Mouse (Mus musculus) adrenal gland, adult 2 months (tissue): ENCODE measurements around the gene Cacng5. TPM values are rescaled to one million over a fixed set of nuclear protein-coding genes. Genes with fewer than 3 reads are reported as not detected.
A peak's percentile ranks its signal among the peaks of the same experiment; 100 is the strongest.

Experiments
- DNase-seq: peaks from one replicate; pipeline ENCODE4 v3.0.0; 2021
- long read RNA-seq: library from polyadenylated mRNA; stranded (forward); transcript quantifications from one replicate; pipeline ENCODE4 v2.0.0, GENCODE M21; 2021
- polyA plus RNA-seq: library from polyadenylated mRNA; depleted of rRNA; stranded (reverse); fragments of >200 nt; gene quantifications from 2 replicates; pipeline ENCODE4 v1.2.3, GENCODE M21; 2012; rRNA removed
- total RNA-seq, 2 experiments: library from RNA; stranded (reverse); gene quantifications; 2 replicates each; pipeline ENCODE4 v1.2.3; 2021

Cacng5 gene
- total RNA-seq (under 1 TPM; 0.14 to 0.17 TPM), polyA plus RNA-seq (0.12 and 0.29 TPM in 2 replicates)
- long read RNA-seq = 0 reads

DNA sequence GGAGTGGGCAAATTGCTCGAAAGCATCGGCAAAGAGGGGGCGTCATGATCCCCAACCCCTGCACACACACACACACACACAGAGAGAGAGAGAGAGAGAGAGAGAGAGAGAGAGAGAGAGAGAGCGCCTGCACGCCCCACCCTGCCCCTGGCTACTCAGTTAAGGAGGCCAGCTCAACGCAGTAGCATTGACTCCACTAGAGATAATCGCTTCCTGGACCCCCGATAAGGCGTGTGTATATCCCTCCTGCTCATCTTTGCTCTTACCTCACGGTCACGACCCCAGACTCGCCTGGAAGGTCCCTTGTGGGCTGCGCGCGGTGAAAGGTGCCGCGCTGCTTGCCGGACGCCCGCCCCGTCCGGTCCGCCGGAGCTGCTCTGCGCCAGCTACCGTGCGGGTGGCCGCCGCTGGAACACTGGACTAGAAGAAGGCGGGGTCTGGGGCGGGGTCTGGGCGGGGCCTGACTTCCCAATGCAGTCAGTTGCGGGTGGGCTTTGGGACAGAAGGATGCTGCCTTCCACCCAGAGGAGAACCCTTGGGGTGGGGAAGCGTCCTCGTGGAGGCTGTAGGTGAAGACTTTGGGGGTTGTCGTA is at the start of gene Cacng5:
Gene Cacng5, minus strand, starts transcription at position 422 of the 593 bp plus-strand sequence.
- DNase-seq = no peak

- DNase-seq = no peak
These were observed 42.9 kb upstream of the Cacng5 start for GRCm38 (mm10) chr11:107957566-107958350.

DNA sequence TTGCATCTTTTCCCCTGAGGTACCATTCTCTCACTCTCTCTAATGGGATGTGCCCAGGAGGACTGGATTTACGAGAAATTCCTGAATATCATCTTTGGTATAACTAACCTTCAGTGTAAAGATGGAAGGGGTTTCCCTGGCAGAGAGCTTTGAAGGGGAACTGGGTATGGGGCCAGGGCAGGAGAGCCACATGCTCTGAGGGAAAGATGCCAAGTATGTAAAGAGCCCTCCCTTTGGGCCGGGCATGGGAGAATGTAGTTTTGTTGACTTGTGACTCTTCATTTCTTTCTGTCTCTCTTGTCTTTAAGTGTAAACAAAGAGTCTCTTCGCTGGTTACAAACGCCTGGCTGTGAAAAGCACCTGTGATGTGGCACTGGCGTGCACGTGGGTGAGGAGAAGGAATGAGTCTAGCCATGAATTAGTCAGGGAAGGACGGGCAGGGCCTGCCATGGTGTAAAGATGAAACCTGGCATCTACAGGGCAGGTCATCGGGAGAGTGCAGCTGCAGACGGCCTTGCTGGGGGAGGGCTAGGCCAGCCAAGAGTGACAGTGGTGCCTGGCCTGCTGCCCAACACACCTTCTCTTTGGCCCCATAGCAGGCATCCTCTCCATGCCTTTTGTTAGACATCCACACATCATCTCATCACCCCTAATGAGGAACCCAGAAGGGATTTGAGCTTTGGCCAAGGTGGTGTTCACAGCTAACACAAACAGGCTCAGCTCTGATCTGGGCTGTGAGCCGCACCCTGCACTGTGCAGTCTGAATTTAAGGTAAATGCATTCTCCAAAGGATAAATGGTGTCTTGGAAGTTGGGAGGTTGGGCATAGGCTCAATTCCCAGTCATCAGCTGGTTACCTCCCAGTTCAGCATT is 40.6 kb upstream of the Cacng5 start:
- DNase-seq = no peak

- DNase-seq = no peak
These were observed 36.6 kb upstream of the Cacng5 start for GRCm38 (mm10) chr11:107951431-107951830.

- no peak for DNase-seq
These were observed 35.8 kb upstream of the Cacng5 start for GRCm38 (mm10) chr11:107950658-107951057.

DNA sequence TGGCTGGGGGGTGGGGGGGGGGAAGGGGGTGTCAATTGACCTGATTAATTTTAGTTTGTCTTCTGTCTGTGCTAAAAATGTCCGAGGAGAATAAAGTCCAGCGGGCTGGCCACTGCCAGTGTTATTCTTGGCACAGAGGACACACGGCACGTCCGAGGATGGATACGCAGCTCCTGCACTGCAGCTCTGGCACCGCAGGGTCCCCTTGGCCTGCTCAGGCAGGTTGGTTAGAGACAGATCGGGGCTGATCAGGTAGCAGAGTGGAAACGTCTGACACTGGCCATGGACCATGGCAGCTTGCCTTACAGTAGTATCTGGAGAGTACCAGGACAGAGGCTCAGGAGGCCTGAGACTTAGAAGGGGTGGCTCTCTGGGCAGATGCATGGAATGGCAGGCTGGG is 35.4 kb upstream of the Cacng5 start:
- no peak for DNase-seq

GRCm38 (mm10) chr11:107947951-107948350 is 33.1 kb upstream of the Cacng5 start:
- no peak for DNase-seq

DNA sequence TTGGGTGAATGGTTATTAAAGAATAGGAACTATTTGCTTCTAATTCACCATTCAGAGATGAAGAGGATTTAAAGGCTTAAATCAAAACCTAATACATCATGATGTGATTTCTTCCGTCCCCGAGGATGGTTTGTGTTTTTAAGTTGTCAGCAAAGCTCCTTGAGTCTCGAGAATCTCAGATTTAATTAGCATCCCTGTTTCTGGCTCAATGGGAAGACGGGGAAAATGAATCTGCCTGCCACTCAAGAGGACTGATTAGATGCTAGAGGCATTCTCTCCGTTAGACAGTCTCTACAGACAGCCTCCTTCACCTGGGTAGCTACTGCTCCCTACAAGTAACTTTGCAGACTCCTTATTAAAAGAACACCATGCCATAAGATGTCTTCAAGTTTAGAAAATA is 32.0 kb upstream of the Cacng5 start:
- DNase-seq = no peak

DNA sequence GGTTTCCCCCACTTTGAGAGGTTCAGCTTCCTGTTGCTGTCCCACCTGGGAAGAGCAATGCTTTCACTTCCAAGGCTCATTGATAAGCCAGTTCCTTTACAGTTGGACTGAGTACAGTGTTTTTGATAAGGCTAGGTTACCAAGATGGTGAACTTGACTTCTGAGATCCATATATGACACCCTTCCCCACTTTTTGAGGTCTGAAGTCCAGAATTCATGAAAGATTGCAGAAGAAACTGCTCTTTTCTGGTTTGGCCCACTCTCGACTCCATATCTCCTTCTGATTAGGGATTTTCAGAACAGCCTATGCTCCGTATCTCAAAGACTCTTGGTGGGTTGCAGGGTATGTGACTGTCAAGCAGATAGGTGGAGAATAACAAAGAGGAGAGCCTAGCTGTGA is 22.1 kb upstream of the Cacng5 start:
- no peak for DNase-seq

DNA sequence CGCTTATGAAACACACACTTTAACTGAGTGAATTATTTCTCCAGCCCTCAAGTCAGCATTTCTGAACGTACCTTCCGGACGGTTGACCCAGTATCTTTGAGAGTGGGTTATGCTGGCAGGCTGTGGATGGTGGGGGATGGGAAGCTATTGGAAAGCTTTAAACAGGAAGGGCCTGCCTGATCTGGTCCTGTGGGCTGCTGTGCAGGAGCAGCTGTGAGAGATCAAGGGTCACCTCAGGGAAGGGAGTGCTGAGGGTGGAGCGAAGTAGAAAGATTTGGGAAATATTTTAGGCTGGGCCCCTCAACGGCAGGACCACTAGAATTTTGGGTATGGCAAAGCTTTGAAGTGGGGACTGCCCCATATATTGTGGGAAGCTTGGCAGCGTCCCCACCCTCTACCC is 16.9 kb upstream of the Cacng5 start:
- DNase-seq = no peak

DNA sequence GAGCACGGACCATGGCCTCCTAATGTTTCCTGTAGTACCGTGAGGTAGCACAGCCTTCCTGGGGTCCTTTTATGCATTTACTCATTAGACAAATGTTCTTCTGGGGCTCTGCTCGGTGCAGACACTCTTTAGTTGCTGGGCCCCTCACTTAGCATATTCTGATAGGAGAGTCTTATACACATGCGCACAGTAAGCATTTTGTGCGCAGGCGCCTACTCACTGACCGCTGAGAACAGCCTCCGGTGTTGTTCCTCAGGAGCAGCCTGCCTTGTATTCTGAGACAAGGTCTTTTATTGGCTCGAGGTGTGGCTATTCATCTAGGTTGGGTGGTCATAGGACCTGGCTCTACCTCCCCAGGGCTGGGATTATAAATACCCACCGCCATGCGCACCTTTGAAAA is 16.4 kb upstream of the Cacng5 start:
- DNase-seq = no peak

- DNase-seq = no peak
These were observed 14.9 kb upstream of the Cacng5 start for GRCm38 (mm10) chr11:107929712-107930111.

GRCm38 (mm10) chr11:107919852-107920508 is 5.1 kb upstream of the Cacng5 start:
- no peak for DNase-seq

DNA sequence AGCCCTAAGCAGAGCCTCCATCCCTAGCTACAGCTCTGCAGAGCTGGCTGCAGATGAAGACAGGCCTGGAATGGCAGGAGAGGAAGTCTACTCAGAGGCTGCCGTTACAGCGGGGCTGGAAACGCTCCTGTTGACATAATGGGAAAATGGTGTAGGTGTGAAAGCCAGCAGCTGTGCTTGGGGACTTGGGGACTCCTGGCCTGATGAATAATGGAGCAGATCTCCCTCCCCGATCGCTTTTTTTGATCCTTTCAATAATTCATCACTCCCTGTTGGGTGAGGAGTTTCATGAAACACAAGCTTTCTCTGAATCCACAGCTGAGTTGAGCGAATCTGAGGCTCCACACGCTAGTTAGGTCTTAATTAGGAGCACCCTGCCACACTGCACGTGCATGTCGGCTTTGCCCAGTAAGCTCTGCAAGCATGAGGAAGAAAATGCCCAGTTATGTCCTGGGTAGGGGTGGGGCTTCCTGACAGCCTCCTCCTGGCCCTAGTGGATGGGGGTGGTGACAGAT is 2.9 kb upstream of the Cacng5 start:
- no peak for DNase-seq

DNA sequence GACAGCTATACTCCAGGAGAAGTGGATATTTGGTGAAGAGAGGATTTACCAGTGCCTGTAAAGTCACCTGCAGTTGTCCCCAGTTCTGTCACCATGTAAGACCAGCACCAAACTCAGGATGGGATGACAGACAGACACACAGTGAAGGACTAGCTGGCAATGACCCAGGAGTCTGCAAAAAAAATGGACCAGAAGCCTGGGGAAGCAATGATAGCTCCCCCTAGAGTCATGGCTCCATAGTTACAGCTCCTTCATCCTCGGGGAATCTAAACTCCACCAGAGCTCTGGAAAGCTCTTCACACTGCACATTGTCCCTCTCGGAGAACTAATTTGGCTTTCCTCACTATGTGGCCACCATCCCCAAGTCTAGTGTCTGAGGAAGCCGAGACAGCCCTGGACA is 1.5 kb downstream of the Cacng5 start:
- no peak for DNase-seq

GRCm38 (mm10) chr11:107905364-107905763 is 9.5 kb downstream of the Cacng5 start:
- no peak for DNase-seq

DNA sequence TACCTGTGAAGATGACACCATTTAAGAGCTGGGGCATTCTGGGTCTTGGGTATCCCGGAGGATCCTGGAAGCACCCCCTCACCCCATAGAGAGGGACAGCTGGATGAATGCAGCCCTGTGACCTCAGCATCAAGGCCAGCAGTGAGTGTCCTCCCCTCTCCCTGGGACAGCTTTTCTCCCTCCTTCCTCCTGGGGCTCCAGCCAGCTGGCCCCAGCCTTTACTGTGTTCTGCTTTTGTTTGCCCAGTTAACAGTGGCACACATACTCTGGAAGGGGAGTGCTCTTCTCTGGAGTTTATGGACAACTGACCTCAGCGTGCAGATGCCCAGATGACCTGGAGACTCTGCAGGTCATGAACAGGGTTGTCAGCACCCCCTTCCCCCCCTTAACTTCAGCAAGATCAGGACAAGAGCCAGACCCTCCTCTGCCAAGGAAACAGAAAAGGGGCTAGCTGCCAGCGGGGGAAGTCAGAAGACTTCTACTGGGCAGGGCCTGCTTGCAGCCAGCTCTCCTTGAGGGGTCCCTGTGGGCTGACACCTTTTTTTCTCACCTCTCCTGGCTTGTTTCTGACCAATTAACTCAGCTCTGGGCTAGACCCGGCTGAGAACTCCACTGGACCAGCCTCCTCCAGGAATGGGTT is 10.8 kb downstream of the Cacng5 start:
- peak; percentile 62 for DNase-seq

DNA sequence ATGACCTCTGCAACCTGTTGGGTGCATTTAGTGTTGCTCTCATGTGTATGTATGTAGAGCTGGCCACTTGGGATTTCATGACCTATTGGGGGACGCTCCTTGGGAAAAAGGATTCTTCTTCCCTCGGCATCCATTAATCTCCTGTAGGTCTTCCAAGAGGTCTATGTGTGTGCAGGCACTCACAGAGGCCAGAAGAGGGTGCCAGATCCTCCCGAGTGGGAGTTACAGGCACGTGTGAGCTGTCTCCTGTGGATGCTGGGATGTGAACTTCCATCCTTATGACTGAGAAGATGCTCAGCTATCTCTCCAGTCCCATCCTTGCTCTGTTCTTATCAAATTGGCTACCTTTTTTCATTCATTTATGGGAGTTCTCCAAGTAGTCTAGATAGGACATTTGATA is 14.4 kb downstream of the Cacng5 start:
- no peak for DNase-seq

DNA sequence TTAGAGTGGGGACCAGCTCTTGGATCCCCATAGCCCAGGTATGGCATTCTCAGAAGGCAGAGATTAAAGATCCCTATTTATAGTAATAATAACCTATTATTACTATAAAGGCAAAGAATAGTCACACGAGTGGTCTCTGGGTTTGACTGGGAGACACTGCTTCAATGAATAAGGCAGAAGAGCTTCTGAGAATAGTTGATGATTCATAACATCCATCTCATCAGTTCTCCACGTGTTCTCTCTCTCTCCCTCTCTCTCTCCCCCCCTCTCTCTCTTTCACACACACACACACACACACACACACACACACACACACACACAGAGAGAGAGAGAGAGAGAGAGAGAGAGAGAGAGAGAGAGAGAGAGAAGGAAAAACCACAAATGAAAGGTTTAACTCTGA is 16.2 kb downstream of the Cacng5 start:
- no peak for DNase-seq

GRCm38 (mm10) chr11:107895635-107896034 is 19.2 kb downstream of the Cacng5 start:
- DNase-seq = peak; percentile 5

GRCm38 (mm10) chr11:107891377-107891776 is 23.5 kb downstream of the Cacng5 start:
- no peak for DNase-seq
